Comparison of ENCODE assay signal across 8 mouse cellular contexts in the genomic region with DNA sequence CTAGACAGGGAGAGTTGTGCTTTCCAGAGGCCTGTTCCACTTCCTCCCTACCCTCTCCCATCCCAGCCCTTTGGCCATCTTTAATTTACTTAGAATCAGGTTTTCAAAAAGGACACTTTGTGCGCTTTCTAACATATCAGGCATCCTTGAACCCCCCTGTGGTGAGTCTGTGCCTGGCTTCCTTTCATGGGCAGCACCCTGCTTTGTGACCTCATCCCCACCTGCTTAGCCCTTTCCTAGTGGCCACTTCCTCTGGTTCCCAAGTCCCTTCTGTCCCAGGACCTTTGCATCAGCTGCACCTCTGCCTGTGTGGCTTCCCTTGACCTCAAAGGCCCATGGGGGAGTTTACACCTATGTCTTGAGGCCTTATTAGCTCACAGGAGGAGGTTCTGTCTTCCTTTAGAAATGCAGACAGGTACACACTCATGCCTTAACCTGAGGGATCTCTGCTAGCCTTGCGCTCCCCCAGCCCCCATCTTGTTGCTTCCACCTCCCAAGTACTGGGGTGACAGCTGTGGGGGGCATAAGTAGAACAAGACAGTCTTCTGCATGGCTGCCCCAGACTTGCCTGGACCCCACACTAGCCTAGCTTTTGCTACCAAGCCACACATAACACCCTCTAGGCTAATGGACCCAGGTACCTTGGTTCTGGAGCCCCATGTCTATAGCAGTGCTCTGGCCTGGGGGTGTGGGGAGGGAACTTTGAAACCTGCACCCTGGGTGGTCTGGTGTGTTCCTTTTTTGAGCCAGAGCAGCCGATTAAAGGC. TPM values are rescaled to one million over a fixed set of nuclear protein-coding genes. Genes with fewer than 3 reads are reported as not detected.
A peak's percentile ranks its signal among the peaks of the same experiment; 100 is the strongest.
DNase-seq lines count a peak whose midpoint lies in the region; ATAC-seq lines count a peak whose summit lies in the region.

No protein-coding gene starts in this region.

- peaks cover 29% of the 10 kb centered on the region for H3K4me1 ChIP-seq in heart, embryonic 15.5 days (replicated peaks)
- H3K4me1 ChIP-seq in hindbrain, embryonic 12.5 days: peaks cover 21% of the 10 kb centered on the region
- peaks cover 26% of the 10 kb centered on the region for H3K4me1 ChIP-seq in midbrain, embryonic 15.5 days

- intact Hi-C loops in heart, postnatal 25 days (cut with DNase I): loop anchor here (10.0 kb wide), 1 partner anchor 576 kb away; a partner anchor contains a TSS

- no peaks in the 10 kb centered on the region for H3K9me3 ChIP-seq in heart, embryonic 15.5 days (replicated peaks)
- H3K9me3 ChIP-seq in hindbrain, embryonic 12.5 days (replicated peaks): no peaks in the 10 kb centered on the region
- H3K9me3 ChIP-seq in midbrain, embryonic 15.5 days: no peaks in the 10 kb centered on the region

- no peak for ATAC-seq in heart, embryonic 15.5 days (replicated peaks; ENCODE audit: insufficient number of reproducible peaks, insufficient read depth, low FRiP score, low read depth)
- ATAC-seq in hindbrain, embryonic 12.5 days (ENCODE audit: low FRiP score): no peak
- ATAC-seq in midbrain, embryonic 15.5 days (replicated peaks): no peak

- peak overlapping the region; percentile 81 for H3K9ac ChIP-seq in heart, embryonic 15.5 days
- peak overlapping the region; percentile 84 for H3K9ac ChIP-seq in hindbrain, embryonic 12.5 days
- peak overlapping the region; percentile 74 for H3K9ac ChIP-seq in midbrain, embryonic 15.5 days

- WGBS in heart, embryonic 15.5 days: 87% methylated on average over 3 of the region's 3 CpGs
- WGBS in hindbrain, embryonic 12.5 days: 84% methylated on average over 3 of the region's 3 CpGs
- WGBS in midbrain, embryonic 15.5 days: 88% methylated on average over 3 of the region's 3 CpGs

- DNase-seq in heart, postnatal 25 days (ENCODE audit: low spot score): no peak
- peak; percentile 9 to 17 for DNase-seq in cerebellum, adult 18-20 months
- no peak for DNase-seq in thymus, postnatal 14 days
- DNase-seq in gastrocnemius, postnatal 10 days: no peak
- no peak for DNase-seq in thymus, postnatal 10 days (ENCODE audit: low spot score in 2 of 2)

- no peak overlapping the region for H3K27ac ChIP-seq in heart, embryonic 15.5 days
- peak overlapping the region; percentile 87; the same call in 1 of the 2 replicates for H3K27ac ChIP-seq in hindbrain, embryonic 12.5 days
- H3K27ac ChIP-seq in midbrain, embryonic 15.5 days: no peak overlapping the region

- H3K4me2 ChIP-seq in heart, embryonic 15.5 days: peak overlapping the region; percentile 93
- H3K4me2 ChIP-seq in hindbrain, embryonic 12.5 days (replicated peaks): peak overlapping the region; percentile 90
- peak overlapping the region; percentile 78 for H3K4me2 ChIP-seq in midbrain, embryonic 15.5 days

- peaks cover 36% of the 10 kb centered on the region for H3K36me3 ChIP-seq in heart, embryonic 15.5 days
- H3K36me3 ChIP-seq in hindbrain, embryonic 12.5 days: peaks cover 44% of the 10 kb centered on the region
- H3K36me3 ChIP-seq in midbrain, embryonic 15.5 days (replicated peaks): peaks cover 20% of the 10 kb centered on the region; the same call in 1 of the 2 replicates

- H3K27me3 ChIP-seq in heart, embryonic 15.5 days: no peaks in the 10 kb centered on the region
- no peaks in the 10 kb centered on the region for H3K27me3 ChIP-seq in hindbrain, embryonic 12.5 days
- H3K27me3 ChIP-seq in midbrain, embryonic 15.5 days (replicated peaks): no peaks in the 10 kb centered on the region

- peak overlapping the region; percentile 87 for H3K4me3 ChIP-seq in heart, embryonic 15.5 days
- peak overlapping the region; percentile 90 for H3K4me3 ChIP-seq in hindbrain, embryonic 12.5 days
- H3K4me3 ChIP-seq in midbrain, embryonic 15.5 days: peak overlapping the region; percentile 77

RNA-seq across cellular contexts. Expression of a gene that starts 1.3 kb away (rescaled TPM):
- polyA plus RNA-seq in heart, embryonic 15.5 days (2015; fragmentation: Nextera tagmentation; extraction: Ambion mirVana): 68.4 and 84.1 TPM in 2 replicates
- total RNA-seq in heart, postnatal 25 days (2021): 10 to 100 TPM; 29.1 to 29.9 TPM
- 155 and 161 TPM in 2 replicates for polyA plus RNA-seq in hindbrain, embryonic 12.5 days (2016; fragmentation: Nextera tagmentation; extraction: Ambion mirVana)
- polyA plus RNA-seq in midbrain, embryonic 15.5 days (2015; fragmentation: Nextera tagmentation; extraction: Ambion mirVana): 240 and 242 TPM in 2 replicates
- total RNA-seq in gastrocnemius, postnatal 10 days (2021): 10 to 100 TPM; 34.8 to 35.8 TPM

RNA-seq across cellular contexts. Expression of a gene that starts 5.6 kb away (rescaled TPM):
- 149 and 188 TPM in 2 replicates for polyA plus RNA-seq in heart, embryonic 15.5 days (2015; fragmentation: Nextera tagmentation; extraction: Ambion mirVana)
- total RNA-seq in heart, postnatal 25 days (2021): 100 to 1,000 TPM; 136 to 142 TPM
- 194 and 214 TPM in 2 replicates for polyA plus RNA-seq in hindbrain, embryonic 12.5 days (2016; fragmentation: Nextera tagmentation; extraction: Ambion mirVana)
- 173 and 174 TPM in 2 replicates for polyA plus RNA-seq in midbrain, embryonic 15.5 days (2015; fragmentation: Nextera tagmentation; extraction: Ambion mirVana)
- total RNA-seq in gastrocnemius, postnatal 10 days (2021): 10 to 100 TPM; 34.7 to 39.7 TPM

RNA-seq across cellular contexts. Expression of a gene that starts 6.9 kb away (rescaled TPM):
- polyA plus RNA-seq in heart, embryonic 15.5 days (2015; fragmentation: Nextera tagmentation; extraction: Ambion mirVana): 34.6 and 45.0 TPM in 2 replicates
- 10 to 100 TPM; 32.4 to 32.6 TPM for total RNA-seq in heart, postnatal 25 days (2021)
- 107 and 108 TPM in 2 replicates for polyA plus RNA-seq in hindbrain, embryonic 12.5 days (2016; fragmentation: Nextera tagmentation; extraction: Ambion mirVana)
- 188 and 206 TPM in 2 replicates for polyA plus RNA-seq in midbrain, embryonic 15.5 days (2015; fragmentation: Nextera tagmentation; extraction: Ambion mirVana)
- total RNA-seq in gastrocnemius, postnatal 10 days (2021): 10 to 100 TPM; 36.1 to 38.9 TPM

RNA-seq across cellular contexts. Expression of a gene that starts 15.4 kb away (rescaled TPM):
- polyA plus RNA-seq in heart, embryonic 15.5 days (2015; fragmentation: Nextera tagmentation; extraction: Ambion mirVana): 0.81 and 1.9 TPM in 2 replicates
- 10 to 100 TPM; 17.0 to 18.2 TPM for total RNA-seq in heart, postnatal 25 days (2021)
- polyA plus RNA-seq in hindbrain, embryonic 12.5 days (2016; fragmentation: Nextera tagmentation; extraction: Ambion mirVana): 18.0 and 19.6 TPM in 2 replicates
- polyA plus RNA-seq in midbrain, embryonic 15.5 days (2015; fragmentation: Nextera tagmentation; extraction: Ambion mirVana): 9.6 and 10.9 TPM in 2 replicates
- total RNA-seq in gastrocnemius, postnatal 10 days (2021): 10 to 100 TPM; 16.6 to 20.1 TPM

RNA-seq across cellular contexts. Expression of a gene that starts 17.6 kb away (rescaled TPM):
- polyA plus RNA-seq in heart, embryonic 15.5 days (2015; fragmentation: Nextera tagmentation; extraction: Ambion mirVana): 10.5 and 11.8 TPM in 2 replicates
- 10 to 100 TPM; 18.5 to 19.4 TPM for total RNA-seq in heart, postnatal 25 days (2021)
- polyA plus RNA-seq in hindbrain, embryonic 12.5 days (2016; fragmentation: Nextera tagmentation; extraction: Ambion mirVana): 15.3 and 16.5 TPM in 2 replicates
- polyA plus RNA-seq in midbrain, embryonic 15.5 days (2015; fragmentation: Nextera tagmentation; extraction: Ambion mirVana): 12.0 and 13.9 TPM in 2 replicates
- total RNA-seq in gastrocnemius, postnatal 10 days (2021): 10 to 100 TPM in 1 of 2 experiments, 1 to 10 TPM in 1; 8.8 to 12.4 TPM

Comparison
In these comparisons a context has a peak if more than half of its experiments do, and no peak if none do; other contexts are left out.
1. DNase-seq: peak in cerebellum, adult 18-20 months (2 of 2); none in heart, postnatal 25 days (single experiment), thymus, postnatal 14 days (single experiment), gastrocnemius, postnatal 10 days (single experiment) and thymus, postnatal 10 days (0 of 2).
2. Peak in every context shown above with its lines, with median percentiles within 50 percentile points of each other: H3K4me2 ChIP-seq, H3K4me3 ChIP-seq and H3K9ac ChIP-seq.